8 mouse cellular contexts compared by ENCODE assay signal in the genomic region with DNA sequence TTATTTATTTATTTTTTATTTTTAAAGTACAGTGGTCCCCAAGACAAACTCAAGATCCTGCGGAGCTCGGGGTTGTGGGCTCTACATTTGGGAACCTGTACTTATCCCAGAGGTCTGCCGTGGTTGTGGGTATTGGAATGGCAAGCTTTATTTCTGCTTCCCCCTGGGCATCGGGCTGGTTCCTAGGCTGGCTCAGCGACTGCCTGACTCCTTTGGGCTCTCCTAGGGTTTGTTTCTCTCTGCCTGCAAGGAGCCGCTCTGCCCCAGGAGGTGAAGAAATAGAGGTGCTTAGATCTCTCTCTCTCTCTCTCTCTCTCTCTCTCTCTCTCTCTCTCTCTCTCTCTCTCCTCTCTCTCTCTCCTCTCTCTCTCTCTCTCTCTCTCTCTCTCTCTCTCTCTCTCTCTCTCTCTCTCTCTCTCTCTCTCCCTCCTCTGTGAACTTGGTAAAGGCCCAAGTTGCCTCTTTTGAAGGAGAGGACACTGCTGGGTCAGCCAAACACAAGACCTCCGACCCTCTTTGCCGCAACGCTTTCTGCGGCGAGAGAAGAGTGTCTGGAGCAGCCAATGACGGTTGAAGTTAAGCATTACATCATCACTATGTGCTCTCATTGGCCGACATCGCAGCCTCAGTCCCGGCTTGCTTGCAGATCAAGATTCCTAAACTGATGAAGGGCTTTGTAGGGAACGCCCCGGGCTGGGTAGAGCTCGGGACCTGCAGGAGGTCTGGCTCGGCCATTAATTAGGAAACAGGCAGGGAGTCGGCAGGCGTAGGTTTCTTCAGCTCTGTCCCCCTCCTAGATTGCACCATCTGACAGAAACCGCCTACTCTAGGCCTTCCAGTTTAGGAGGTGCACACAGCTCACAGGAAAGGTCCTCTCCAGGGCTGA. TPM values are rescaled to one million over a fixed set of nuclear protein-coding genes. Genes with fewer than 3 reads are reported as not detected.
DNase-seq lines count a peak whose midpoint lies in the region.

No protein-coding gene starts in this region.

- peak; percentile 50 for DNase-seq in adrenal gland, adult 2 months
- DNase-seq in embryo, embryonic 10 days (ENCODE audit: low spot score) = peak; percentile 96
- peak; percentile 25 for DNase-seq in gastrocnemius, postnatal 25 days
- DNase-seq in induced T-regulatory cell, adult 2 months (ENCODE audit: low read depth) = peak; percentile 18
- DNase-seq in left cerebral cortex, adult 9 months (ENCODE audit: low spot score in 2 of 2) = peak; percentile 77
- DNase-seq in lung, postnatal 4 days = peak; percentile 49 to 70
- peak; percentile 77 to 78 for DNase-seq in right cerebral cortex, adult 2 months (ENCODE audit: low spot score in 2 of 2)
- no peak for DNase-seq in spleen, adult 12 weeks (ENCODE audit: low spot score)

RNA-seq across cellular contexts. Expression of a gene that starts 42.9 kb away (rescaled TPM):
- 100 to 1,000 TPM; 404 to 437 TPM for total RNA-seq in adrenal gland, adult 2 months (2021)
- polyA plus RNA-seq in adrenal gland, adult 2 months (2012; rRNA removed) = 370 and 455 TPM in 2 replicates
- total RNA-seq in gastrocnemius, postnatal 25 days (2021) = 100 to 1,000 TPM; 351 to 515 TPM
